Mouse (Mus musculus) hindbrain, postnatal 0 days (tissue): ENCODE data around the gene Il10rb. TPM values are rescaled to one million over a fixed set of nuclear protein-coding genes. Genes with fewer than 3 reads are reported as not detected.

Experiments used
- ATAC-seq: fragments of 200-750 bp; cut with Nextera tagmentation; 2 replicates; pipeline ENCODE4 v1.8.0; 2017; ENCODE audit warnings: mild to moderate bottlenecking, moderate TSS enrichment, moderate library complexity
- DNase-seq: peaks from one replicate; pipeline ENCODE4 v3.0.0-alpha.2; 2015; ENCODE audit warnings: low spot score
- H3K27ac ChIP-seq: fragments of 300-500 bp; sonication (generic); 2 replicates; pipeline ENCODE4 v1.5.1; 2014; ENCODE audit warnings: mild to moderate bottlenecking
- H3K27me3 ChIP-seq: fragments of 300-500 bp; sonication (generic); 2 replicates; pipeline ENCODE4 v1.6.1; 2014; ENCODE audit warnings: low read length, mixed read lengths; ENCODE audit not compliant: insufficient read depth
- H3K36me3 ChIP-seq: fragments of 300-500 bp; sonication (generic); 2 replicates; pipeline ENCODE4 v1.6.1; 2014; ENCODE audit warnings: low read length, mixed read lengths; ENCODE audit not compliant: insufficient read depth
- H3K4me1 ChIP-seq: fragments of 300-500 bp; sonication (generic); 2 replicates; pipeline ENCODE4 v1.6.1; 2014; ENCODE audit warnings: antibody characterized with exemption, low read length, mixed read lengths; ENCODE audit not compliant: insufficient read depth
- H3K4me2 ChIP-seq: fragments of 300-500 bp; sonication (generic); 2 replicates; pipeline ENCODE4 v1.6.1; 2014; ENCODE audit warnings: low read depth, mild to moderate bottlenecking, low read length, moderate library complexity, mixed read lengths
- H3K4me3 ChIP-seq: fragments of 300-500 bp; sonication (generic); 2 replicates; pipeline ENCODE4 v1.5.1; 2014; ENCODE audit warnings: low read length
- H3K9ac ChIP-seq: fragments of 300-500 bp; sonication (generic); replicated peaks from 2 replicates; pipeline ENCODE4 v1.6.1; 2014; ENCODE audit warnings: mild to moderate bottlenecking, low read length, moderate library complexity, mixed read lengths
- H3K9me3 ChIP-seq: fragments of 300-500 bp; sonication (generic); 2 replicates; pipeline ENCODE4 v1.6.1; 2016; ENCODE audit warnings: low read length, mixed read lengths
- CTCF ChIP-seq: IDR thresholded peaks from 2 replicates; pipeline ENCODE4 v1.5.1; 2016; ENCODE audit warnings: antibody characterized with exemption, control low read depth, low read depth
- WGBS: fragments of 180-500 bp; shearing (Covaris S2); extraction: QIAGEN DNeasy Blood & Tissue Kit; methylation state at CpG from one replicate; pipeline ENCODE4 v1.1.7; 2014; 5-methylcytosine and 5-hydroxymethylcytosine counted together
- polyA plus RNA-seq: library from polyadenylated mRNA; unstranded; fragments of >200 nt; fragmentation: Nextera tagmentation; extraction: Ambion mirVana; gene quantifications from 2 replicates; pipeline ENCODE4 v1.2.1, GENCODE M21; 2015
- total RNA-seq: library from RNA; depleted of rRNA; stranded (reverse); fragments of >200 nt; gene quantifications from 2 replicates; pipeline ENCODE4 v1.2.3, GENCODE M21; 2014

Gene Il10rb
- total and polyA plus RNA-seq, 2 experiments from 2014 or later: 7.1 to 14.8 TPM

GRCm38 (mm10) chr16:91373473-91374252, 32.3 kb upstream of the Il10rb start:
- peak overlapping the region; percentile 71 for H3K4me2 ChIP-seq
- H3K27me3 ChIP-seq: no peaks in the 10 kb centered on the region
- H3K27ac ChIP-seq: peak overlapping the region; percentile 95
- H3K4me3 ChIP-seq: peak overlapping the region; percentile 76
- no peaks in the 10 kb centered on the region for H3K9me3 ChIP-seq
- no peak for TF ChIP-seq CTCF
- H3K9ac ChIP-seq: peak overlapping the region; percentile 92
- ATAC-seq (0 out of 2 replicates have a peak, but pooled peaks have one; percentile 1), DNase-seq (no peak)
- WGBS: 42% methylated on average over 13 of the region's 13 CpGs
- H3K36me3 ChIP-seq: no peaks in the 10 kb centered on the region
- H3K4me1 ChIP-seq: peaks cover 5% of the 10 kb centered on the region; the same call in 1 of the 2 replicates

DNA sequence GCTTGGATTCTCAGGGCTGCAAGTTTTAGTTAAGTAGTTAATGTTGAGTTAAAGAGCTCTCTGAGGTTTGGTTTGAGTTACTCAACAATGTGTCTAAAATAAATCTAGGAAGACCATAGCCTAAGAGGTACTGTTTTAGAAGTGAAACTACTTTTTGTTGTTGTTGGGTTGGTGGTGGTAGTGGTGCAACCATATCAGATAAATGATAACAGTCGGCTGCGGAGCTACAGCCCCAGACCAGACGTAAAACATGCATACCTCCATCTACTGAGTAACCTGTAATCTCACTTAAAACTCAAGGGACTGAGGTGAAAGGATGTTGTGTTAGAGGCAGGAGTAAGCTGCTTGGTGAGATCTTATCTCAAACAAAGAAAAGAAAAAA, 31.7 kb upstream of the Il10rb start:
- no peak for ATAC-seq
- peaks cover 5% of the 10 kb centered on the region; the same call in 1 of the 2 replicates for H3K4me1 ChIP-seq
- H3K36me3 ChIP-seq: no peaks in the 10 kb centered on the region
- DNase-seq: no peak
- no peaks in the 10 kb centered on the region for H3K27me3 ChIP-seq
- no peak overlapping the region for H3K27ac ChIP-seq
- whole genome bisulfite sequencing: 98% methylated on average over 3 of the region's 3 CpGs
- H3K9me3 ChIP-seq: no peaks in the 10 kb centered on the region
- no peak overlapping the region for H3K4me3 ChIP-seq
- no peak for TF ChIP-seq CTCF
- H3K4me2 ChIP-seq: 0 out of 2 replicates have a peak overlapping the region, but pooled peaks have one; percentile 71
- no peak overlapping the region for H3K9ac ChIP-seq

DNA sequence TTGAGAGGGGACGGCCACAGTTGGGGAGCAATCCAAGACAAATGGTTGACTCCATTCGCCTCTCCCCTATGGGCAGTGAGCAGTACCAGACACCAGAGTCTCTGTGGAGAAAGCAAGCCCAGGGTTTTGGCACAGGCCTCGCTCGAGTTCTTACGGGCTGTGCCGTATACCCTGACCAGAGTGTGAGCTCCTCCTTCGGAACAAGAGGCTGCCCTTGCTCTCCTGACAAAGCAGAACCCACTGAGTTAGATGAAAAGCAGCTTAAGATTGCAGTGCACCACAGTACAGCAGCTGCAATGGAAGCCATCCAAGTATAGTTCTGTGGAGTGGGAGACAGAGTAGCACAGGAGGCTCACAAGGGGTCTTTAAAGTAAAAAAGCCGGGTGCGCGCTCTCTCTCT, 29.3 kb upstream of the Il10rb start:
- TF ChIP-seq CTCF: no peak
- no peaks in the 10 kb centered on the region for H3K9me3 ChIP-seq
- ATAC-seq: no peak

DNA sequence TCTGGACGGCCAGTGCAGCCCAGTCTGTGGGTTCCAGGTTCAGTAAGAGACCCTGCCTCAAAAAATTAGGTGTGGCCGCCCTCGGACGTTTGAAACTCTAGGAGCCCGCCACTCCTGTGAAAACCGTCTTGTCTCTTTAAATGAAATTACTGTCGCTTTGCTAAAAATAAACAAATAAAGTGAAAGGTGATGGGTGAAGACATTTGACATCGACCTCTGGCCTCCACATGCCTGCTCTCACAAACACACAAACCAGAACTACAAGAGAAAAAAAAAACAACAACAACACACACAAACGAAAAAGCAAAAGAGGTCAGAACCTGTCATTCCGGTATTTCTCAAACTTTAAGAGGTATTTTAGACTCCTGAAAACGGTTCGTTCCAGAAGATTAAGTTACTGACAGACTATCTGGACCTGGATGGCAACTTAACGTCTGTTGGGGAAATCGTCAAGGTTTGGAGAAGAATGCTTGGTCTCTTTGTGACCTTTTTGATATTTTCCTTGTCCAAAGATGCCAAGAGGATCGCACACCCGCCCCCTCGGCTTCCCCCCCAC, 27.5 kb upstream of the Il10rb start:
- Histone ChIP-seq H3K4me1 (peaks cover 4% of the 10 kb centered on the region; the same call in 1 of the 2 replicates), H3K4me2 (no peak overlapping the region), H3K4me3 (no peak overlapping the region), H3K27me3 (no peaks in the 10 kb centered on the region), H3K36me3 (0 out of 2 replicates have a peak, but pooled peaks cover under 1% of the 10 kb centered on the region), H3K9ac (no peak overlapping the region), H3K9me3 (no peaks in the 10 kb centered on the region), H3K27ac (peak overlapping the region; percentile 65)
- no peak for TF ChIP-seq CTCF
- DNase-seq (no peak), ATAC-seq (no peak)
- WGBS: 61% methylated on average over 17 of the region's 17 CpGs

More for the DNA sequence above, 29.3 kb upstream of the Il10rb start:
- Histone ChIP-seq H3K27me3 (no peaks in the 10 kb centered on the region), H3K4me1 (peaks cover 5% of the 10 kb centered on the region; the same call in 1 of the 2 replicates), H3K4me3 (no peak overlapping the region), H3K9ac (no peak overlapping the region), H3K4me2 (no peak overlapping the region), H3K36me3 (no peaks in the 10 kb centered on the region), H3K27ac (peak overlapping the region; percentile 58)
- 57% methylated on average over 10 of the region's 10 CpGs for WGBS
- DNase-seq: peak; percentile 46

DNA sequence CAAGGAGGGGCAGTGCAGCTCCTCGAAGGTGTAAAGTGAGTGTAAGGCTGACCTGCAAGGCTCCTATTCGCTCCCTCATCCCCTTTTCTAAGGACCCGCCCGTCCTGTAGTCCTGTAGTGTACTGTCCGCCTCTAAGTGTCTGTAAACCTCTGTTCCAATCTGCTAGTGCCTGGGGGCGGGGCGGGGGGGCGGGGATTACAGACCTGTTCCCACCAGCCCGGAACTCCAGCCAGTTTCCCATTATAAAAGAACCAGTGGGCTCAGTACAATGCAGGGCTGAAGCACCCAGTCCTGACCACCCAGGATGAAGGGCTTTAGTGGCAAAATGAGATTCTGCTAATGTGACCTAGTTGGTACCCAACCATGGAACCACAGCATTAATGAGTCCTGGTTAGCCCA, 27.0 kb upstream of the Il10rb start:
- Histone ChIP-seq H3K27ac (peak overlapping the region; percentile 65), H3K27me3 (no peaks in the 10 kb centered on the region), H3K36me3 (peaks cover 5% of the 10 kb centered on the region), H3K4me3 (no peak overlapping the region), H3K9ac (no peak overlapping the region), H3K9me3 (no peaks in the 10 kb centered on the region), H3K4me2 (no peak overlapping the region), H3K4me1 (no peaks in the 10 kb centered on the region)
- TF ChIP-seq CTCF: no peak
- 39% methylated on average over 9 of the region's 9 CpGs for WGBS
- DNase-seq: no peak
- ATAC-seq: peak; percentile 69

DNA sequence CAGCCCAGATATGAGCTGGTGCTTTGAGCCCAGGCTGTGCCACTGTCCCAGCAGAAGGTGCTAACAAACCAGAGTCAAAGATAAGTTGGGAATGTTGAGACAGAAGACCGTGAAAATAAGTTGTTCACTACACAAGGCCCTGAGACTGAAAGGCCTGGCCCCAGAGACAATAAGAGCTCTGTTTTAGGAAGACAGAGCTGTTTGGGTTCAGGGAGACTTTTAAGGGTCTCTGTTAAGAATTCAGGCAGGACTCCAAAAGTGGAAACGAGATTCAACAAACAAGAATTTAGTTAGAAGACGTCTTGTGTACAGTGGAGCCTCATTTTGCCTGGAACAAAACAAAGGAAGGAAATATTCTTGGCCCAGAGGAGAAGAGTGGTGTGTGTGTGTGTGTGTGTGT, 26.6 kb upstream of the Il10rb start:
- Histone ChIP-seq H3K27me3 (no peaks in the 10 kb centered on the region), H3K4me2 (no peak overlapping the region), H3K27ac (peak overlapping the region; percentile 65), H3K9me3 (no peaks in the 10 kb centered on the region), H3K4me1 (no peaks in the 10 kb centered on the region), H3K36me3 (peaks cover 10% of the 10 kb centered on the region), H3K4me3 (no peak overlapping the region), H3K9ac (no peak overlapping the region)
- 41% methylated on average over 3 of the region's 3 CpGs for WGBS
- DNase-seq (no peak), ATAC-seq (peak; percentile 62; the same call in 1 of the 2 replicates)
- TF ChIP-seq CTCF: no peak
